Mouse (Mus musculus) megakaryocyte-erythroid progenitor cell, adult 5-6 weeks (primary cell): Measurements from ENCODE around the gene Nupr1l. TPM values are rescaled to one million over a fixed set of nuclear protein-coding genes. Genes with fewer than 3 reads are reported as not detected.

Experiments used
- ATAC-seq: replicated peaks from 2 replicates; pipeline ENCODE4 v1.8.0; 2016; ENCODE audit warnings: mild to moderate bottlenecking, inconsistent platforms; ENCODE audit not compliant: severe bottlenecking, poor library complexity, low FRiP score, low TSS enrichment
- total RNA-seq, 2 experiments: library from RNA; stranded (forward) in 1 of 2; stranded (reverse) in 1 of 2; fragments of 200-1000, 215-1000 nt in 1 of 2; fragments of >200 nt in 1 of 2; fragmentation: Nextera tagmentation in 1 of 2; gene quantifications; 2 replicates each; pipeline ENCODE4 v1.2.3; 2014 to 2017

The Nupr1l gene
- total RNA-seq, 2 experiments from 2014 or later, result 0.75 to 15.3 TPM

- ATAC-seq, result peak; percentile 71
Observed at GRCm38 (mm10) chr5:129954473-129955254, 46.3 kb downstream of the Nupr1l start.

GRCm38 (mm10) chr5:129955792-129956191 lies 47.5 kb downstream of the Nupr1l start:
- peak; percentile 94 for ATAC-seq

GRCm38 (mm10) chr5:129963224-129963623 lies 54.9 kb downstream of the Nupr1l start:
- ATAC-seq, result no peak

Other genes with a start within 250 kb of the Nupr1l start
- 4.5 and 6.2 TPM in 2 replicates for gene Zfp11, start 238.4 kb upstream of the Nupr1l start, total RNA-seq (2014; fragmentation: Nextera tagmentation)
- gene Zfp11, start 238.4 kb upstream of the Nupr1l start, total RNA-seq (2017), result 2.6 and 5.2 TPM in 2 replicates
- gene Sept14, start 200.0 kb upstream of the Nupr1l start, total RNA-seq (2014; fragmentation: Nextera tagmentation), result not detected in 2 replicates
- not detected in 2 replicates for gene Sept14, start 200.0 kb upstream of the Nupr1l start, total RNA-seq (2017)
- 125 and 167 TPM in 2 replicates for gene Mrps17, start 193.0 kb upstream of the Nupr1l start, total RNA-seq (2014; fragmentation: Nextera tagmentation)
- gene Mrps17, start 193.0 kb upstream of the Nupr1l start, total RNA-seq (2017), result 82.0 and 92.6 TPM in 2 replicates
- gene Nipsnap2, start 183.5 kb upstream of the Nupr1l start, total RNA-seq (2014; fragmentation: Nextera tagmentation), result 32.1 and 32.8 TPM in 2 replicates
- gene Nipsnap2, start 183.5 kb upstream of the Nupr1l start, total RNA-seq (2017), result 23.8 and 41.1 TPM in 2 replicates
- gene Psph, start 121.1 kb upstream of the Nupr1l start, total RNA-seq (2014; fragmentation: Nextera tagmentation), result 17.2 and 22.8 TPM in 2 replicates
- 20.6 and 21.1 TPM in 2 replicates for gene Psph, start 121.1 kb upstream of the Nupr1l start, total RNA-seq (2017)
- 23.2 and 26.7 TPM in 2 replicates for gene Sumf2, start 61.6 kb upstream of the Nupr1l start, total RNA-seq (2014; fragmentation: Nextera tagmentation)
- gene Sumf2, start 61.6 kb upstream of the Nupr1l start, total RNA-seq (2017), result 36.6 and 39.8 TPM in 2 replicates
- 465 and 490 TPM in 2 replicates for gene Chchd2, start 21.1 kb upstream of the Nupr1l start, total RNA-seq (2014; fragmentation: Nextera tagmentation)
- gene Chchd2, start 21.1 kb upstream of the Nupr1l start, total RNA-seq (2017), result 208 and 245 TPM in 2 replicates
- 0.98 and 2.6 TPM in 2 replicates for gene Zbed5, start 12.8 kb upstream of the Nupr1l start, total RNA-seq (2014; fragmentation: Nextera tagmentation)
- 2.1 and 4.7 TPM in 2 replicates for gene Zbed5, start 12.8 kb upstream of the Nupr1l start, total RNA-seq (2017)
- 0.33 and 0.45 TPM in 2 replicates for gene Phkg1, start 10.0 kb upstream of the Nupr1l start, total RNA-seq (2014; fragmentation: Nextera tagmentation)
- 1.4 TPM in 2 replicates for gene Phkg1, start 10.0 kb upstream of the Nupr1l start, total RNA-seq (2017)
- gene Vkorc1l1, start 33.4 kb downstream of the Nupr1l start, total RNA-seq (2014; fragmentation: Nextera tagmentation), result 60.1 and 75.7 TPM in 2 replicates
- gene Vkorc1l1, start 33.4 kb downstream of the Nupr1l start, total RNA-seq (2017), result 61.7 and 81.5 TPM in 2 replicates
- gene Gusb, start 94.5 kb downstream of the Nupr1l start, total RNA-seq (2014; fragmentation: Nextera tagmentation), result 62.0 and 80.6 TPM in 2 replicates
- gene Gusb, start 94.5 kb downstream of the Nupr1l start, total RNA-seq (2017), result 36.1 and 42.0 TPM in 2 replicates
- 13.7 and 19.9 TPM in 2 replicates for gene Asl, start 120.7 kb downstream of the Nupr1l start, total RNA-seq (2014; fragmentation: Nextera tagmentation)
- gene Asl, start 120.7 kb downstream of the Nupr1l start, total RNA-seq (2017), result 14.0 and 18.3 TPM in 2 replicates
- 33.3 and 58.9 TPM in 2 replicates for gene Crcp, start 120.8 kb downstream of the Nupr1l start, total RNA-seq (2014; fragmentation: Nextera tagmentation)
- gene Crcp, start 120.8 kb downstream of the Nupr1l start, total RNA-seq (2017), result 43.5 and 120 TPM in 2 replicates
- 12.1 and 17.6 TPM in 2 replicates for gene Tpst1, start 164.8 kb downstream of the Nupr1l start, total RNA-seq (2014; fragmentation: Nextera tagmentation)
- 4.8 and 7.9 TPM in 2 replicates for gene Tpst1, start 164.8 kb downstream of the Nupr1l start, total RNA-seq (2017)
- 5.0 and 12.8 TPM in 2 replicates for gene Kctd7, start 236.3 kb downstream of the Nupr1l start, total RNA-seq (2014; fragmentation: Nextera tagmentation)
- 6.6 and 8.2 TPM in 2 replicates for gene Kctd7, start 236.3 kb downstream of the Nupr1l start, total RNA-seq (2017)